Mouse (Mus musculus) forelimb bud, embryonic 11.5 days (tissue): ENCODE results near the gene Ndufa4.
"Not testable (repeated sequence)": the region's sequence is repeated elsewhere in the genome, so short reads cannot be mapped to it uniquely, and the experiment has no call there.

Experiments used
- DNase-seq: peaks from one replicate; pipeline ENCODE4 v3.0.0-alpha.2; 2012; ENCODE audit warnings: low read depth, low spot score

The Ndufa4 gene

GRCm38 (mm10) chr6:11907269-11908032 is at the start of gene Ndufa4, which contains the start of gene Phf14:
Gene Ndufa4, minus strand, starts transcription at chr6:11907497.
Gene Phf14, plus strand, starts transcription at chr6:11907809.
- peak; percentile 92 for DNase-seq

- DNase-seq = no peak
Measured at GRCm38 (mm10) chr6:11948100-11948499, 40.8 kb upstream of the Ndufa4 start.

- DNase-seq = no peak
Measured at GRCm38 (mm10) chr6:11942089-11942488, 34.8 kb upstream of the Ndufa4 start.

GRCm38 (mm10) chr6:11940895-11941294 is 33.6 kb upstream of the Ndufa4 start:
- DNase-seq = no peak

- DNase-seq = no peak
Measured at GRCm38 (mm10) chr6:11933403-11933802, 26.1 kb upstream of the Ndufa4 start.

GRCm38 (mm10) chr6:11927485-11927884 is 20.2 kb upstream of the Ndufa4 start:
- DNase-seq = no peak

DNA sequence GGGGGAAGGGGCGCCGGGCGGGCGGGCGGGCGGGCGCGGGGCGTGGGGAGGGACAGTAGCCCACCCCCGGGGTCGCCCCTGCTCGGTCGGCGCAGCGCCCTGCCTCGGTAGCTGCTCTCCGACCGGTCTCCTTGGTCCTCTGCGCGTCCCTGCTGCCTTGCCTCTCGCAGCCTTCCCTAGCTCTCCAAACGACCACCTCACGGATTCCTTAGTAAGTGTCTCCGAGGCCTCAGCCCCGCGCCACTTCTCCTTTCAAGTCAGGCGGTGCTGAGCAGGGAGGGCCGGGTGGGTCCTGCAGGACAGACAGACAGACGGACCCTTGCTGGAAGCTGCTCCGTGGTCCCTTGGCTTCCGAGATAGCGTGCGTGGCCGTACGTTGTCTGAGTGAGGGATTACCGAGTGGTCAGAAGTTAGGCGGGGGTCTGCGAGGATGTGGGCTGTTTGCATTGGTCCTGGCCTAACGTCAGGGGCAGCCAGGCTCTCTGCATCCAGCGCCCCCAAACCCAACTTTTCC is 18.8 kb upstream of the Ndufa4 start:
- DNase-seq = peak; percentile 57

DNA sequence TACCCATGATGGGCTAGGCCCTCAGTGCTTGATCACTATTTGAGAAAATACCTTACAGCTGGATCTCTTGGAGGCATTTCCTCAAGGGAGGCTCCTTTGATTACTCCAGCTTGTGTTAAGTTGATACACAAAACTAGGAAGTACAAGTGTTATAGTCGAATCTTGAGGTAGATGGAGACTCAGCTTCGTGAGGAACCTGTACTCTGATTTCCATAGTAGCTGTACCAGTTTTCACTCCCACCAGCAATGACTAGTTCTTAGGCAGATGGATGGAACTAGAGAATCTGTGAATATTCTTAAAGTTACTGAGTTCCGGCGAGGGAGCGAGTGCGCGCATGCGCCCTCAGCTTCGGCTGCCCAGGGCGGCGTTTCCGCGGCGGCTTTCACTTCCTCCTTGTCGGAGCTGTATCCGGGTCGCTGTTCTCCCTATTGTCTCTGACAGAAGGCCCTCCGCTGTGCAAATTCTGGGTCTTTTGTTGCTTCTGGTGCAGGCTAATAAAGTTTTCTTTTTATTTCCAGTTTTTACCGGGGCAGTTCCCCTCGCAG is 18.3 kb upstream of the Ndufa4 start:
- peak; percentile 91 for DNase-seq

DNA sequence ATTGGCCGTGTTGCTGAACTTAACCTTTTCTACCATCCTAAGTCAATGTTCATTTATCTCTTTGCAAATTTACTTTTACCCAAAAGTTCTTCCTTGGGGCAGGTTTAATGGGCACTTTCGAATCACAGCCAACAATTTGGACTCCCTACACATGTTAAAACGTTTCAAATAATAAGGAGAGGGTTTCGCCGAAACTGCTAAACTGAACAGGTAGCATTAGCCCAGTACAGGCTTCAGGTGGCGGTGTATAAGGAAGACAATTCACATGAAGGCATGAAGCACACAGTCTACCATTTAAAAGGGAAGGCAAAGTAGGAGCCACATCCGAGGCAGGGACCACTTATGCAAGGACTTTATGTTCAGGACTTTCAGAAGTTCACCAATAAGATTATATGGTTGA is 873 bp upstream of the Ndufa4 start:
- no peak for DNase-seq

DNA sequence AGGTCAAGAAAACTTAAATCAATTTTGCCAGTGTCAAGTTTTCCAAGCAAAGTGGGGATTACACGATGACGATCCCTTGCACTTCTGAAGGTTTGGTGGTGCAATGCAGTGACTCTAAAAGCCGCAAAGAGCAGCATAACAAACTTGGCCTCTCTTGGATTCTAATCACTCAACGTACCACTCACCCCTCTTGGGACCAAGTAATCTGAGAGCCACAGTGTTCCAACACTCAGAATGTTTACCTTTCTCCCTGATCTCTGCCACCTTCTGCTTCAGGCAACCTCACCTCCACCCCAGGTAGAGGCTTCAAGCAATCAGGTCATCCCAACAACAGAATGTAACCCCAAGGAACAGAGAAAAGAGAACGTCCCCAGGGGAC is 418 bp downstream of the Ndufa4 start:
- DNase-seq = no peak

GRCm38 (mm10) chr6:11900809-11901310 is 6.4 kb downstream of the Ndufa4 start:
- DNase-seq = no peak

DNA sequence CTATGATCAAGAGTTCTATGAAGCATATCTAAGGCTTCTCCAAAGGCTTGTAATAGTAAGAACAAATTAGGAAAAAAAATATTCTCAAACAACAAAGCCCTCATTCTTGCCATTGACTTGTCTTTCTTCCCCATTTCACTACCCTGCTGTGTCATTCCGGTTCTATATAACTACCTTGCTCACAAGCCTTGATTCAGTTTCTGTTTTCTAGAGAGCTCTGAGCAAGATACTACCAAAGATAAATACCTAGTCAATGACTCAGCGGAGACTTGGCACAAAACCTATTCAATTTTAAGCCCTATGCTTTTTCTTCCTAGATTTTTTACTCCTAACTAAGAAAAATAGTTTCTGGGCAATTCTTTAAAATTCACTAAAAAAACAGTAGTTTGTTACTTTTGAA is 31.9 kb downstream of the Ndufa4 start:
- not testable (repeated sequence) for DNase-seq
